Mouse (Mus musculus): Measurements from ENCODE around the gene Ptafr. TPM values are rescaled to one million over a fixed set of nuclear protein-coding genes. Genes with fewer than 3 reads are reported as not detected.
"Not testable (repeated sequence)": the region's sequence is repeated elsewhere in the genome, so short reads cannot be mapped to it uniquely, and the experiment has no call there.

The Ptafr gene
- polyA plus RNA-seq, 1 experiment, result 10.6 TPM

DNA sequence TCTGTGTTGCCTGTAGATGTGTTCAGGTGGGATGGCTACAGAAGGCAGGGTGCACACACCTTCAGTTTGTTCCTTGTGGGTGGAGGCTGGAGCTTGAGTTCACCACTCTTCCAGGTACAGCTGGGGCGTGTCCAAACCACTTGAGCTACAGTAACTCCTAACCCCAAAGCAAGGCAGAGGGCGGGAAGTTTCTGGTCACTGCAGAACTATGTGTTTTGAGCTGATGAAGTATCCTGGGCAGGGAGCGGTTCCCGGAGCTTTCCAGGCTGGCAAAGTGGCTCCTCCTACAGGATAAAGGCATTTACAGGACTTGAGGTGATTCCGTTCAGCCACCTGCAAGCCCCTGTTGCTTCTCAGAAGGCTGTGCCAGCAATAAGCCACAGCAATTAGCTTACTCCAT is 9.6 kb upstream of the Ptafr start:
- no peak for TF ChIP-seq POLR2A (IDR thresholded peaks at IDR 0.05; ENCODE audit: low read depth, low read length)
- TF ChIP-seq CTCF (IDR thresholded peaks at IDR 0.05; ENCODE audit: extremely low read depth, insufficient read depth, insufficient read length, insufficient replicate concordance), result no peak
- H3K27ac ChIP-seq (ENCODE audit: insufficient read depth, low read length), result no peak overlapping the region

DNA sequence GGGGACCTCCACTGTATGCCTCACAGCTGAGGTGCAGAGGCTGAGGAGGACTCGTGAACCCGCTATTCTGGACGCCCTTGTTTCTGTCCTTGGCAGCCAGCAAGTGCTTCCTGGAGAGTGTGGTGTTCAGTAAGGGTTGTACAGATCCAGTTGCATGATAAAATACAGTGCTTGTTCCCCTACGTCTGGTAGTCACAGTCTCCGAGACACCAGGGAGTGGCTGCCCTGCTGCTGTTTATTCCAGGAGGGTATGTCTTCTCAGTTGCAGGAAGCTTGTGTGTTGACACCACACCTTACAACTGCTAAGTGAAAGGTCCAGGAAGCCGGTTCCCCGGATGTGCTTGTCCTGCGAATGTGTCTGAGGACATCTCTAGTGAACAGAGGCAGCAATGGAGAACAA is 9.2 kb upstream of the Ptafr start:
- H3K27me3 ChIP-seq (ENCODE audit: control insufficient read depth, insufficient read depth, low read length), result no peaks in the 10 kb centered on the region
- no peak overlapping the region for H3K4me3 ChIP-seq (ENCODE audit: extremely low read depth, insufficient read depth, insufficient read length)
- peaks cover 28% of the 10 kb centered on the region for H3K36me3 ChIP-seq (ENCODE audit: control insufficient read depth, insufficient read depth, low read length)
- no peak overlapping the region for H3K27ac ChIP-seq (ENCODE audit: insufficient read depth, low read length)
- TF ChIP-seq CTCF (IDR thresholded peaks at IDR 0.05; ENCODE audit: extremely low read depth, insufficient read depth, insufficient read length, insufficient replicate concordance) (no peak), POLR2A (IDR thresholded peaks at IDR 0.05; ENCODE audit: low read depth, low read length) (no peak)
- H3K4me1 ChIP-seq (ENCODE audit: control insufficient read depth, insufficient read depth, insufficient read length), result no peaks in the 10 kb centered on the region; the same call in 1 of the 2 replicates
- 53% methylated on average over 8 of the region's 8 CpGs for WGBS
- no peak for DNase-seq (ENCODE audit: low read depth in 1 of 2, low spot score in 2 of 2)

More for the DNA sequence above, 9.6 kb upstream of the Ptafr start:
- Histone ChIP-seq H3K4me1 (ENCODE audit: control insufficient read depth, insufficient read depth, insufficient read length) (no peaks in the 10 kb centered on the region; the same call in 1 of the 2 replicates), H3K36me3 (ENCODE audit: control insufficient read depth, insufficient read depth, low read length) (peaks cover 28% of the 10 kb centered on the region), H3K27me3 (ENCODE audit: control insufficient read depth, insufficient read depth, low read length) (no peaks in the 10 kb centered on the region), H3K4me3 (ENCODE audit: extremely low read depth, insufficient read depth, insufficient read length) (no peak overlapping the region)
- 86% methylated on average over 5 of the region's 5 CpGs for WGBS
- no peak for DNase-seq (ENCODE audit: low read depth in 1 of 2, low spot score in 2 of 2)

DNA sequence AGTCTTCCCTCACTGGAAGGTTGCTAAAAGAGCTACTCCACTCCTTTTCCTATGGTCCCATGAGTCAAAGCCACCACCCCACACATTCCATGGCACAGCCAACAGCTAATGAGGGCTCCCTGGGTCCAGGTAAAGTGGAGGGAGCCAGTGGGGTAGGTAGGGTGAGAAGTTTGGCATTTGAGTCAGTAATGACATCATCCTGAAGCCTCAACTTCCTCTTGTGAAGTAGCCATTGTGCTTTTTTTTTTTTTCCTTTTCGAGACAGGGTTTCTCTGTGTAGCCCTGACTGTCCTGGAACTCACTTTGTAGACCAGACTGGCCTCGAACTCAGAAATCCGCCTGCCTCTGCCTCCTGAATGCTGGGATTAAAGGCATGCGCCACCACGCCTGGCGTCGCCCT is 8.3 kb upstream of the Ptafr start:
- not testable (repeated sequence) for H3K4me1 ChIP-seq (ENCODE audit: control insufficient read depth, insufficient read depth, insufficient read length); DNase-seq (ENCODE audit: low read depth in 1 of 2, low spot score in 2 of 2); H3K27ac ChIP-seq (ENCODE audit: insufficient read depth, low read length); H3K4me3 ChIP-seq (ENCODE audit: extremely low read depth, insufficient read depth, insufficient read length); H3K27me3 ChIP-seq (ENCODE audit: control insufficient read depth, insufficient read depth, low read length)
- 75% methylated on average over 7 of the region's 7 CpGs for WGBS
- peaks cover 25% of the 10 kb centered on the region for H3K36me3 ChIP-seq (ENCODE audit: control insufficient read depth, insufficient read depth, low read length)

DNA sequence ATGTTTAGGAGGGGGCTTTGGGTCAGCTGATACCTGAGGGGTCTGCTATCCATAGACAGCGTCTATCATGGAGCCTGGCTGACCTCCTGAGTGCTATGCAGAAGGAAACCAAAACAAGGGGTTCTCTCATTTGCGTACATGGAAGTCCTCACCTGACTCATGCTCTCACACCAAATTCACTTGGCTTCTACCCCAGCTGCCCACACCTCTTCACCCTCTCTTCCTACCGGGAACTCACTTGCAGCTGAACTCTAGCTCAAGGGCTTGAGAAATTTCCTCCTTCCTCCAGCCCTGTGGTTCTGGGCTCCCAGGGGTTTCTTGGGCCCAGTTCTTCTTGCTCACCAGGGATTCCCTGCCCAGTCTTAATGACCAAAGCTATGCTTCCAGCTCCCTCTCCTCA is 606 bp upstream of the Ptafr start:
- Histone ChIP-seq H3K27me3 (ENCODE audit: control insufficient read depth, insufficient read depth, low read length) (no peaks in the 10 kb centered on the region), H3K27ac (ENCODE audit: insufficient read depth, low read length) (no peak overlapping the region), H3K4me1 (ENCODE audit: control insufficient read depth, insufficient read depth, insufficient read length) (peaks cover 2% of the 10 kb centered on the region; the same call in 1 of the 2 replicates), H3K36me3 (ENCODE audit: control insufficient read depth, insufficient read depth, low read length) (no peaks in the 10 kb centered on the region), H3K4me3 (ENCODE audit: extremely low read depth, insufficient read depth, insufficient read length) (no peak overlapping the region)
- TF ChIP-seq CTCF (IDR thresholded peaks at IDR 0.05; ENCODE audit: extremely low read depth, insufficient read depth, insufficient read length, insufficient replicate concordance), result no peak
- TF ChIP-seq POLR2A (IDR thresholded peaks at IDR 0.05; ENCODE audit: low read depth, low read length), result no peak
- DNase-seq (ENCODE audit: low read depth in 1 of 2, low spot score in 2 of 2), result no peak
- 56% methylated on average over 3 of the region's 3 CpGs for WGBS

DNA sequence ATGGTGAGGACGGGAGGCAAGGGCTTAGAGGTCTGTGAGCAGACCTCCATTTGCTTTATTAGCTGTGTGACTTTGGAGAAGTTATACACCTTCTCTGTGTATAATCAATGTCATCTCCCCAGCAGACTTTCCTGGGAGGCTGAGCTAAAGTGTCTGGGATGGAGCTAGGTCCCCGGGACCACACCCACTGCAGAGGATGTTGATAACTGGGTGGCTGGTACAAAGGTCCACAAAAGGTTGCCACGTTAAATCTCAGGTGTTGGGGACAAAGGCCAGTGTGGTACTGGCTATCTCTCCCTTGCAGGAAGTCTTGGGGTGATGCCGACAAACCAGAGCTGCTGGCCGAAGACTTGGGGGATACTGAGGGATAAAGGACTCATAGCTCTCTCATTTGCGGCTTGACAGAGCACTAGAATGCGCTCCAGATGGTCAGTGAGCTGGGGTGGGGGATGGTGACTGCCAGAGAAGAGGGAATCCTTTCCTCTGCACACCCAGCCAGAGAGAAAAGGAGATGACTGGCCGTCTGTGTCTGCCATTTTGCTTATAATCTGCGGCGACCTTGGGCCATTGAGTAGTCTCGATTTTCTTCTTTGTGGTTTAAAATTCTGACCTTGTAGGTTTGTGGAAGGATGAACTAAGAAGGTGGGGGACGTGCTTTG is 1.4 kb downstream of the Ptafr start:
- WGBS, result 77% methylated on average over 12 of the region's 12 CpGs
- DNase-seq (ENCODE audit: low read depth in 1 of 2, low spot score in 2 of 2), result no peak
- H3K4me3 ChIP-seq (ENCODE audit: extremely low read depth, insufficient read depth, insufficient read length), result peak overlapping the region; percentile 4; the same call in 1 of the 2 replicates

DNA sequence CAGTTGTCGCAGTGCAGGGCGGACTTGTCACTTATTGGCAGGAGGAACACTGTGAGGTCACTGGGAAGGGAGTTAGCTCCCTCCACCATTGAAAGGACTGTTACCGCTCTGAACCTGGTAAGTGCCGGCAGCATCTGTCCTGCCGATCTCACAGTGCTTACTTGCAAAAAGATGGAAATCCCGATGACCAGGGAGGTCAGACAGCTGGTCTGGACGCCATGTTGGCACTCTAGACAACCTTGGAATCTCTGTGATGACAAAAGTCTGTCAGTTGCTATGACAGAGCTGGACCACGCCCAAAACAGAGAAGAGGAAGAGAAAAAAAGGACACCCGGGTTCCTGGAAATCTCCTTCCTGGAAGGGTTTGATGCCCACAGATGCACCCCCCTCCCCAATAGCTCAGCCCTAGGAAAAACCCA is 3.5 kb downstream of the Ptafr start:
- 73% methylated on average over 9 of the region's 9 CpGs for WGBS
- Histone ChIP-seq H3K4me3 (ENCODE audit: extremely low read depth, insufficient read depth, insufficient read length) (no peak overlapping the region), H3K4me1 (ENCODE audit: control insufficient read depth, insufficient read depth, insufficient read length) (peaks cover 2% of the 10 kb centered on the region; the same call in 1 of the 2 replicates), H3K36me3 (ENCODE audit: control insufficient read depth, insufficient read depth, low read length) (no peaks in the 10 kb centered on the region), H3K27me3 (ENCODE audit: control insufficient read depth, insufficient read depth, low read length) (no peaks in the 10 kb centered on the region), H3K27ac (ENCODE audit: insufficient read depth, low read length) (no peak overlapping the region)
- TF ChIP-seq CTCF (IDR thresholded peaks at IDR 0.05; ENCODE audit: extremely low read depth, insufficient read depth, insufficient read length, insufficient replicate concordance) (no peak), POLR2A (IDR thresholded peaks at IDR 0.05; ENCODE audit: low read depth, low read length) (no peak)
- DNase-seq (ENCODE audit: low read depth in 1 of 2, low spot score in 2 of 2), result no peak

More for the DNA sequence above, 1.4 kb downstream of the Ptafr start:
- H3K4me1 ChIP-seq (ENCODE audit: control insufficient read depth, insufficient read depth, insufficient read length), result peaks cover 2% of the 10 kb centered on the region; the same call in 1 of the 2 replicates
- no peaks in the 10 kb centered on the region for H3K27me3 ChIP-seq (ENCODE audit: control insufficient read depth, insufficient read depth, low read length)
- H3K36me3 ChIP-seq (ENCODE audit: control insufficient read depth, insufficient read depth, low read length), result no peaks in the 10 kb centered on the region
- TF ChIP-seq POLR2A (IDR thresholded peaks at IDR 0.05; ENCODE audit: low read depth, low read length) (no peak), CTCF (IDR thresholded peaks at IDR 0.05; ENCODE audit: extremely low read depth, insufficient read depth, insufficient read length, insufficient replicate concordance) (no peak)
- no peak overlapping the region for H3K27ac ChIP-seq (ENCODE audit: insufficient read depth, low read length)

DNA sequence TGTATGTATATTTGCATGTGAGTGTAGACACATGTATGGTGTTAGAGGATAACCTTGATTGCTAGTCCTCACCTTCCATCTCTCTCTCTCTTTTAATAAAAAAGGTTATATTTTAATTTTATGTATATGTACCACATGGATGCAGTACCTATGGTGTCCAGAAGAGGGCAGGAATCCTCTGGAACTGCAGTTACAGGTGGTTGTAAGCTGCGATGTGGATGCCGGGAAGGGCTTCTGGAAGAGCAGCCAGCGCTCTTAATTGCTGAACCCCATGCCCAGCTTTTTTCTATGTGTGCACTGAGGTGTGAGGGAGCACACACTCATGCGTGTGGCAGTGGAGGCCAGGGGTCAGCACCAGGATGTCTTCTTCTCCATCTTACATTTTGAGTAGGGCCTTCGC is 5.2 kb downstream of the Ptafr start:
- no peaks in the 10 kb centered on the region for H3K36me3 ChIP-seq (ENCODE audit: control insufficient read depth, insufficient read depth, low read length)
- no peak overlapping the region for H3K4me3 ChIP-seq (ENCODE audit: extremely low read depth, insufficient read depth, insufficient read length)
- peak; percentile 1; the same call in 1 of the 2 replicates for TF ChIP-seq CTCF (IDR thresholded peaks at IDR 0.05; ENCODE audit: extremely low read depth, insufficient read depth, insufficient read length, insufficient replicate concordance)
- TF ChIP-seq POLR2A (IDR thresholded peaks at IDR 0.05; ENCODE audit: low read depth, low read length), result no peak
- H3K4me1 ChIP-seq (ENCODE audit: control insufficient read depth, insufficient read depth, insufficient read length), result peaks cover 9% of the 10 kb centered on the region; the same call in 1 of the 2 replicates
- no peak for DNase-seq (ENCODE audit: low read depth in 1 of 2, low spot score in 2 of 2)
- H3K27me3 ChIP-seq (ENCODE audit: control insufficient read depth, insufficient read depth, low read length), result no peaks in the 10 kb centered on the region
- no peak overlapping the region for H3K27ac ChIP-seq (ENCODE audit: insufficient read depth, low read length)
- WGBS, result 96% methylated on average over 5 of the region's 5 CpGs
